In the genomic region with DNA sequence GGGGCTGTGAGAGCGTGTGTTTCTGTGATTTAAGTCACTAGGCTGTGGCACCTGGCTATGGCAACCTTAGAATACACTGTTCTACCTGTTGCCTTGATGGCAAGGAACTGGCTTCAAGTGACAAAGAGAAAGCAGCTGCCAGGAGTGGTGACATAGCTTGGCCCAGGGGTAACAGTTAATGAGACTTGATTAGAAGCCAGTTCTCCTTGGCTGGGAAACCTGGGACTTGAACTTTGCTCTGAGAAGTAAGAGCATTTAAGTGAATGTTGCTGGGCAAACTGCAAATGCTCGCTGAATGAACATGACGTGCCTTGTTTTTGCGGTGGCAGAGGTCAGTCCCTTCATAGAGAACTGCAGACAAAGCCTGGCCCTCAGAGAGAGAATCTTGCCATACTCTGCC, we compare ENCODE assay signal across 20 mouse cellular contexts.
DNase-seq lines count a peak whose midpoint lies in the region; ATAC-seq and TF ChIP-seq lines count a peak whose summit lies in the region.
"Had no signal": no experiment of that assay in that cellular context is flagged by ENCODE, and none has a peak within 500 bp of the region (broad histone marks: within the 10 kb centered on the region; RNA-seq: fewer than 3 reads in every experiment).

No protein-coding gene starts in this region.

- no peak overlapping the region for H3K4me3 ChIP-seq in heart, embryonic 12.5 days
- no peak overlapping the region for H3K4me3 ChIP-seq in kidney, adult 2 months (ENCODE audit: insufficient read depth, low read depth, low read length)
- no peak overlapping the region for H3K4me3 ChIP-seq in intestine, postnatal 0 days (ENCODE audit: low read depth, low read length)
- H3K4me3 ChIP-seq: forebrain, embryonic 15.5 days; heart, embryonic 13.5 days; neural tube, embryonic 13.5 days had no signal

- H3K27me3 ChIP-seq in heart, embryonic 12.5 days (replicated peaks): 0 out of 2 replicates have a peak, but pooled peaks cover 3% of the 10 kb centered on the region
- H3K27me3 ChIP-seq in kidney, adult 2 months (replicated peaks; ENCODE audit: control insufficient read depth, insufficient read depth, low read length): no peaks in the 10 kb centered on the region
- H3K27me3 ChIP-seq in intestine, postnatal 0 days (replicated peaks; ENCODE audit: control insufficient read depth, insufficient read depth, low read length): no peaks in the 10 kb centered on the region
- H3K27me3 ChIP-seq: forebrain, embryonic 15.5 days; heart, embryonic 13.5 days; neural tube, embryonic 13.5 days; Patski had no signal

- H3K27ac ChIP-seq in heart, embryonic 12.5 days (ENCODE audit: poor library complexity, severe bottlenecking): no peak overlapping the region
- H3K27ac ChIP-seq in kidney, adult 2 months (ENCODE audit: insufficient read depth, low read depth, low read length): peak overlapping the region; percentile 3; the same call in 1 of the 2 replicates
- no peak overlapping the region; the same call in 1 of the 2 replicates for H3K27ac ChIP-seq in intestine, postnatal 0 days (ENCODE audit: low read depth, low read length)
- H3K27ac ChIP-seq: forebrain, embryonic 15.5 days; heart, embryonic 13.5 days; neural tube, embryonic 13.5 days had no signal

- no peaks in the 10 kb centered on the region for H3K36me3 ChIP-seq in heart, embryonic 12.5 days
- H3K36me3 ChIP-seq in kidney, adult 2 months (ENCODE audit: control insufficient read depth, insufficient read depth, low read length): no peaks in the 10 kb centered on the region
- H3K36me3 ChIP-seq in intestine, postnatal 0 days (ENCODE audit: control insufficient read depth, insufficient read depth): no peaks in the 10 kb centered on the region
- H3K36me3 ChIP-seq: forebrain, embryonic 15.5 days; heart, embryonic 13.5 days; neural tube, embryonic 13.5 days had no signal

- no peak for TF ChIP-seq POLR2A in kidney, adult 2 months (IDR thresholded peaks at IDR 0.05; ENCODE audit: low read depth, low read length)

- H3K4me1 ChIP-seq in heart, embryonic 12.5 days (replicated peaks): peaks cover 38% of the 10 kb centered on the region
- H3K4me1 ChIP-seq in kidney, adult 2 months (ENCODE audit: control insufficient read depth, insufficient read depth, low read length): peaks cover 38% of the 10 kb centered on the region
- no peaks in the 10 kb centered on the region for H3K4me1 ChIP-seq in intestine, postnatal 0 days (replicated peaks; ENCODE audit: control insufficient read depth, insufficient read depth, low read length)

- no peak for ATAC-seq in heart, embryonic 12.5 days (ENCODE audit: insufficient number of reproducible peaks, low FRiP score)
- peak; percentile 79 for ATAC-seq in intestine, postnatal 0 days
- ATAC-seq in cerebellum, adult (ENCODE audit: insufficient number of reproducible peaks, low FRiP score, low TSS enrichment): no peak
- ATAC-seq: activated CD4-positive, CD25-positive, alpha-beta regulatory T cell, adult 4 months; forebrain, embryonic 15.5 days; Patski had no signal

- no peak overlapping the region for H3K9ac ChIP-seq in heart, embryonic 12.5 days
- no peak overlapping the region for H3K9ac ChIP-seq in intestine, postnatal 0 days (ENCODE audit: low read depth, low read length)
- H3K9ac ChIP-seq: forebrain, embryonic 15.5 days; heart, embryonic 13.5 days; neural tube, embryonic 13.5 days had no signal

- WGBS in heart, embryonic 12.5 days: 85% methylated on average over 4 of the region's 4 CpGs
- whole genome bisulfite sequencing in kidney, adult 2 months: 48% methylated on average over 4 of the region's 4 CpGs
- 46% methylated on average over 4 of the region's 4 CpGs for WGBS in intestine, postnatal 0 days
- 40% methylated on average over 4 of the region's 4 CpGs for WGBS in large intestine, adult 2 months

- peak; percentile 54 to 71 for DNase-seq in heart, adult 18-20 months
- DNase-seq in kidney, adult 2 months: peak; percentile 93
- no peak for DNase-seq in kidney, postnatal 4 days
- peak; percentile 28 for DNase-seq in large intestine, adult 2 months (ENCODE audit: low read depth, low spot score)
- DNase-seq: cerebellum, adult 18-20 months; cerebellum, postnatal 36 days; lung, adult 2 months; lung, postnatal 4 days; right cerebral cortex, postnatal 14 days; thymus, postnatal 14 days had no signal

- no peaks in the 10 kb centered on the region for H3K9me3 ChIP-seq in heart, embryonic 12.5 days (replicated peaks)
- H3K9me3 ChIP-seq in intestine, postnatal 0 days (ENCODE audit: control insufficient read depth): no peaks in the 10 kb centered on the region
- H3K9me3 ChIP-seq: forebrain, embryonic 15.5 days; heart, embryonic 13.5 days; neural tube, embryonic 13.5 days had no signal

- TF ChIP-seq CTCF in kidney, adult 2 months (conservative IDR thresholded peaks at IDR 0.05; ENCODE audit: insufficient read depth, insufficient read length, low read depth, low read length): no peak
- TF ChIP-seq CTCF in intestine, postnatal 0 days (IDR thresholded peaks at IDR 0.05; ENCODE audit: low read depth): no peak

- H3K4me2 ChIP-seq in heart, embryonic 12.5 days: no peak overlapping the region
- H3K4me2 ChIP-seq in intestine, postnatal 0 days (replicated peaks; ENCODE audit: low read depth): no peak overlapping the region
- H3K4me2 ChIP-seq: forebrain, embryonic 15.5 days; heart, embryonic 13.5 days; liver, embryonic 11.5 days; midbrain, embryonic 11.5 days; neural tube, embryonic 13.5 days had no signal

Comparison
In these comparisons a context has a peak if more than half of its experiments do, and no peak if none do; other contexts are left out.
1. DNase-seq: peak in heart, adult 18-20 months (2 of 2), kidney, adult 2 months (single experiment) and large intestine, adult 2 months (single experiment); none in kidney, postnatal 4 days (0 of 2).